Mouse (Mus musculus): ENCODE measurements at regions not wholly inside any gene's neighbourhood (a gene's known extent, or its start where the extent isn't known, plus 50 kb on each side); places are given as distances from the start of the nearest gene placed in this dataset.

DNA sequence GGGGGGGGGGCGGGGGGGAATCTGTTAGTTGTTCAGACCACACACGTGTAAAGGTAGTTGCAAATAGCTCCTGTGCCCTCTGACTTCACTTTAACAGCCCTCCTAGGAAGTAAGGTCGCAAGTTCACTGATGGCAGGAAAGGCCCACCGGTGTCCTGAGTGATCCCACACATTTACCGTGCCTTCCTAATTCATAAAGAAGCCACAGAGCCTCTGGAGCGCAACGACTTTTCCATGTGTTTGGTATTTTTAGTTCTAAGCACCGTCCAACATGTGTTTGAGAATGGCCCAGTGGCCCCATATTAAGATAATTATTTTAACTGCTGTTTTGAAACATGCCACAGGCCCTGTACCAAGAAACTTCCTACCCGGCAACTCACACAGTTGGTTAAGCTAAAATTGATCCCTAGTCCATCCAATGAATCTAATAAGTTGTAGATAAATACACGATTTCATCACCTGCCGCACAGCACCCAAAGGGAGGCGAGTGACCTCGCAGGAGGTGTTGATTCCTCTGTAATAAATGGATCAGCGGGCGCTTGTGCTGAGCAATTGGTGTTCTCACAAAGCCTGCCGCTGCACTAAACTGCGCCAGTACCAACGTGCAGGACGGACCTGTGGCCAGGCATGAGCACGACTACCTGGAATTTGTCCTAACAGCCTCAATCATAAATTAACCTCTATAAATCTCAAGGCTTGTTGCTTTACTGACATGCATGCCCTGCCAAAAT, 198.9 kb downstream of the Pax1 start:
- no peak for TF ChIP-seq POLR2A (IDR thresholded peaks at IDR 0.05; ENCODE audit: extremely low read depth, insufficient read depth, low read length)
- no peak for TF ChIP-seq CTCF (IDR thresholded peaks at IDR 0.05; ENCODE audit: low read depth, low read length)

Data from liver, adult 2 months (tissue).